Mouse (Mus musculus): ENCODE results near the gene Gpm6a.
"Not testable (repeated sequence)": the region's sequence is repeated elsewhere in the genome, so short reads cannot be mapped to it uniquely, and the experiment has no call there.

Gene Gpm6a

GRCm38 (mm10) chr8:55002946-55003345, 48.3 kb downstream of the Gpm6a start:
- no peak for DNase-seq (ENCODE audit: low read depth, low spot score)

GRCm38 (mm10) chr8:55012228-55012627, 57.6 kb downstream of the Gpm6a start:
- DNase-seq (ENCODE audit: low read depth, low spot score): no peak

- no peak for DNase-seq (ENCODE audit: low read depth, low spot score)
Measured at GRCm38 (mm10) chr8:55017071-55017470, 62.4 kb downstream of the Gpm6a start.

- no peak for DNase-seq (ENCODE audit: low read depth, low spot score)
Measured at GRCm38 (mm10) chr8:55025851-55026660, 71.4 kb downstream of the Gpm6a start.

- DNase-seq (ENCODE audit: low read depth, low spot score): no peak
Measured at GRCm38 (mm10) chr8:55026661-55027000, 72.0 kb downstream of the Gpm6a start.

- DNase-seq (ENCODE audit: low read depth, low spot score): no peak
Measured at GRCm38 (mm10) chr8:55028371-55028770, 73.7 kb downstream of the Gpm6a start.

- no peak for DNase-seq (ENCODE audit: low read depth, low spot score)
Measured at GRCm38 (mm10) chr8:55031099-55031498, 76.5 kb downstream of the Gpm6a start.

GRCm38 (mm10) chr8:55034309-55034708, 79.7 kb downstream of the Gpm6a start:
- DNase-seq (ENCODE audit: low read depth, low spot score): no peak

- DNase-seq (ENCODE audit: low read depth, low spot score): no peak
Measured at GRCm38 (mm10) chr8:55035416-55035815, 80.8 kb downstream of the Gpm6a start.

- no peak for DNase-seq (ENCODE audit: low read depth, low spot score)
Measured at GRCm38 (mm10) chr8:55042955-55043354, 88.3 kb downstream of the Gpm6a start.

GRCm38 (mm10) chr8:55048396-55048795, 93.8 kb downstream of the Gpm6a start:
- DNase-seq (ENCODE audit: low read depth, low spot score): no peak

GRCm38 (mm10) chr8:55049979-55050378, 95.3 kb downstream of the Gpm6a start:
- DNase-seq (ENCODE audit: low read depth, low spot score): no peak

GRCm38 (mm10) chr8:55068811-55069210, 114.2 kb downstream of the Gpm6a start:
- not testable (repeated sequence) for DNase-seq (ENCODE audit: low read depth, low spot score)

- DNase-seq (ENCODE audit: low read depth, low spot score): no peak
Measured at GRCm38 (mm10) chr8:55073481-55073880, 118.8 kb downstream of the Gpm6a start.

GRCm38 (mm10) chr8:55102195-55102594, 147.6 kb downstream of the Gpm6a start:
- DNase-seq (ENCODE audit: low read depth, low spot score): no peak

- DNase-seq (ENCODE audit: low read depth, low spot score): no peak
Measured at GRCm38 (mm10) chr8:55103065-55103464, 148.4 kb downstream of the Gpm6a start.

GRCm38 (mm10) chr8:55103891-55104481, 149.3 kb downstream of the Gpm6a start:
- DNase-seq (ENCODE audit: low read depth, low spot score): no peak

All from 3T3-L1 (cell line).